Mouse (Mus musculus): Measurements from ENCODE around the gene Sept5.

Sept5 gene

DNA sequence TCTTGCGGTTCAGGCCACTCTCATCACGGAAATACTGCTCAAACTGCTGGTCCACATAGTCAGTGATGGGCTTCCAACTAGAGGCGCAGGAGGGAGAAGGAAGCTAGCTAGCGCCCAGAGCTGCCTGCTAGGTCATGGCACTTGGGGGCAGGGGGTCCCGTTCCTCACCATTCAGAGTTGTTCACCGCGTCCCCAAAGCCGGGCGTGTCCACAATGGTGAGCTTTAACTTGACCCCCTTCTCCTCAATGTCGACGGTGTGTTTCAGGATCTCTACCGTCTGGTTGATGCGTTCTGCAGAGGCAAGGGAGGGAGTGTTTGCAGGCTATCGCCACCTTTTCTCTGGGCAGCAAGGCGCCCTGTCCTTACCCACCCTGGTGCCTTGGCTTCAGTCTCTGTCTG lies 5.1 kb downstream of the Sept5 start:
- no peak for TF ChIP-seq GATA4 (IDR thresholded peaks at IDR 0.05; ENCODE audit: insufficient replicate concordance, low read length)

- TF ChIP-seq GATA4 (IDR thresholded peaks at IDR 0.05; ENCODE audit: insufficient replicate concordance, low read length), result no peak
Measured at GRCm38 (mm10) chr16:18623751-18624540, 5.8 kb downstream of the Sept5 start.

- TF ChIP-seq GATA4 (IDR thresholded peaks at IDR 0.05; ENCODE audit: insufficient replicate concordance, low read length), result no peak
Measured at GRCm38 (mm10) chr16:18622916-18623750, 6.6 kb downstream of the Sept5 start.

DNA sequence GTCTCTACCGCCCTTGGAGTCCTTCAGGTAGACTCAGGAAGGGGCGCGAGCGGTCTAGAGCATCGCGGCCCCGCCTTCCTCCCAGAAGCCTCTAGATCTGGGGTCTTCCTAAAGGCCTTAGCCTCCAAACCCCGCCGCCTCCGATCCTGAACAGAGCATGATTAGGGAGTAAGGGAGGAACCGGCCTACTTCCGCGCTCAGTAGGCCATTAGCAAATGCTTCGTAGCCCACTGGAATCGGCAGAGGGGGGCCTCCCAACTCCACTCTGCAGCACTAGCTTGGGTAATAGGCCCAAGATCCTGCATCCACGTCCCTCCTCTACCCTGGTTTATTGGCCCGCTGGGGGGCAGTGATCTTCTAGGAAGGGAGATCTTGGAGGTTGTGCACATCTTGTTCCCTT lies 7.7 kb downstream of the Sept5 start, which contains the start of gene Gp1bb:
Gene Gp1bb (minus strand): TSS at position 385 of the 400 bp plus-strand sequence.
- no peak for TF ChIP-seq GATA4 (IDR thresholded peaks at IDR 0.05; ENCODE audit: insufficient replicate concordance, low read length)

GRCm38 (mm10) chr16:18621362-18622001 lies 8.3 kb downstream of the Sept5 start:
- no peak for TF ChIP-seq GATA4 (IDR thresholded peaks at IDR 0.05; ENCODE audit: insufficient replicate concordance, low read length)

DNA sequence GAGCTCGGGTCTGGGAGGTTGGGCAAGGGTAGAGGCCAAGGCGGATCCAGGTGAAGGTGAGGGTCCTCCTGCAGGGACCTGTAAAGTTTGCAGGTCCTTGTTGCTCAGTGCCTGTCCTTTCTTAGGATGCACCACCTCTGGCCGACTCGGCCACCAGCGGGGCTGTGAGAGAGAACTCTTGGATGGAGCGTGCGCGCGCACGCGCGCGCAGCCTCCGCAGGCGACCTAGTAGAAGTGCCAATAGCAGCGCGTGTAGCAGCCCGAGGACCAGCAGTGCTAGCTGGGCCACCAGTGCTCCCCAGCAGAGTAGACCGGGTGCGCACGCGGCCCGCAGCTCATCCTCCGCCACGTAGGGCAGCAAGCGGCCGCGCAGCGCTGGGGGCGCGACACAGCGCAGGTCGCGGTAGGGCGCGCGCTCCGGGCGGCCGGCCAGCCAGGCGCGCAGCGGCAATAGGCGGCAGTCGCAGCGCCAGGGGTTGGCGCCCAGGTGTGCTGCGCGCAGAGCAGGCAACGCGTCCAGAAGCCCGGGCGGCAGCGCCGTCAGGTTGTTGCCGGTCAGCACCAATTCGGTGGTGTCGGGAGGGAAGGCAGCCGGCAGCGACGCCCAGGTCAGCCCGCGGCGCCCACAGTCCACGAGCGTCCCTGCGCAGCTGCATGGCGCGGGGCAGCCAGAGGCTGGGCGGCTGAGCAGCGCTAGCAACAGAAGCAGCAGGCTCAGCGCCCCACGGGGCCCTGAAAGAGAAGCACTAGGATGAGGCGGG lies 9.0 kb downstream of the Sept5 start:
- no peak for TF ChIP-seq GATA4 (IDR thresholded peaks at IDR 0.05; ENCODE audit: insufficient replicate concordance, low read length)

GRCm38 (mm10) chr16:18620201-18620600 lies 9.6 kb downstream of the Sept5 start:
- no peak for TF ChIP-seq GATA4 (IDR thresholded peaks at IDR 0.05; ENCODE audit: insufficient replicate concordance, low read length)

DNA sequence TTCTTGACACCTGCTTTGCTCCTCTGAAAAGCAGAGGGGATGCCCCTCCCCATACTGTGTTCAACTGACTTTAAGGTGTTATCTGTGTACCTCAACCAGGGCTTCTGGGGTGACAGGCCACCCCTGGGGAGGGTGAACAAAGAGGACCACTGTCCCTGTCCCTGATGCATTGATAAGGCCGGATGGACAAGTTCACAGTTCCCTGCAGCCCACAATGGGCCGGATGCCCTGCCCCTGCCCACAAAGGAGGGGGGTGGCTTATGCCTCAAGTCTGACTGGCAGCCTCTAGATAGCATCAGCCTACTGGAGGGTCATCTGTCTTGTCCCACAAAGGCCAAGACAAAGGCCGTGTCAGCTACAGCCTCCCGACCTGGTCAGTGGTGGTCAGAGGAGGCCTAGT lies 10.6 kb downstream of the Sept5 start:
- TF ChIP-seq GATA4 (IDR thresholded peaks at IDR 0.05; ENCODE audit: insufficient replicate concordance, low read length), result no peak

DNA sequence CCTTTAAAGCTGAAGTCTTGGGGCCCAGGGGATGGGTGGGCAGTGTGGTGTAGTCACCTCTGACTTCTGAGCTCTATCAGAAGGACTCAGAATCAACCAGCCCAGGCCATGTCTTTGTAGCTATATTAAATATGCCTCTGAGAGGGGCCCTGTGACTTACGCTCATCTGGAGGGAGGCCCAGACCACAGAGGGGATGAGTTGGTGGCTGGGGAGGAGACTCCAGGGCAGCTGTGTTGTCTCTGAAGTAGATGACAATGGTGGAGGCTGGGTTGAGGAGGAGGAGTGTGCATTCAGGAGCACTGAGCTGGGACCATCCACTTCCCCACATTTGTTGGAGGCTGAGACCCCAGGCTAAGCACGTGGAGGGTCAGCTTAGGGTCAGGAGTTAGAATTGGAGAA lies 11.5 kb downstream of the Sept5 start:
- no peak for TF ChIP-seq GATA4 (IDR thresholded peaks at IDR 0.05; ENCODE audit: insufficient replicate concordance, low read length)

DNA sequence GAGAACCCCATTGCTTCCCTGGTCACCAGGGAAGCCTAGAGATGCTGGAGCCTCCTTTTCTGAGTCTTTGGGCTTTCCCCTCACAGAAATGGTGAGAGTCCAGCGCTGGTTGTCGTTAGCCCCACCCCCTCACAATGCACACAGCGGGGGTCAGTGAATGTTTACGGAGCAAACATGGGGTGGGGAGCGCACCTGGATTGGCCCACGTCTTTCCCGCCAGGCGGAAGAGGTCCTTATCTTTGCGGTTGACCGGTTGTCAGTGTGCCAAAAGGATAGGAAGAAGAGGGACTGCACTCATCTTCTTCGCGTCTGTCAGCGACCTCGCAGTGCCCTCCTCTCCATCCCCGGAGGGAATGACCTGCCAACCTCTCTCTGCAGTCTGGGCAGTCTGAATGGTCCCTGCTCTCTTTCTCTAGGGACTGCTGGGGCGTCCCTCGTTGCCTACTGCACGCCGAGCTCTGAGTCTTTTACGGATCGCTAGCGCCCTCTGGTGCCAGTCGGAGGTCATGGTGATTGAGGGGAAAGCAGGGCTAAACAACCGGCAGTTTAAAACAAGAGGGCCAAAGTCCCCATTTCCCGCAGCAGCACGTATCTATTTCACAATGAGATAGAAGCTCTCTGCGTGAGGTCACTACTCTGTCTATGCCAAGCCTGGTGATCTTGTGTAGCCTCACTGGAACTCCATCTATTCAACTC lies 12.2 kb downstream of the Sept5 start:
- TF ChIP-seq GATA4 (IDR thresholded peaks at IDR 0.05; ENCODE audit: insufficient replicate concordance, low read length), result no peak

- no peak for TF ChIP-seq GATA4 (IDR thresholded peaks at IDR 0.05; ENCODE audit: insufficient replicate concordance, low read length)
Measured at GRCm38 (mm10) chr16:18613301-18613700, 16.5 kb downstream of the Sept5 start.

DNA sequence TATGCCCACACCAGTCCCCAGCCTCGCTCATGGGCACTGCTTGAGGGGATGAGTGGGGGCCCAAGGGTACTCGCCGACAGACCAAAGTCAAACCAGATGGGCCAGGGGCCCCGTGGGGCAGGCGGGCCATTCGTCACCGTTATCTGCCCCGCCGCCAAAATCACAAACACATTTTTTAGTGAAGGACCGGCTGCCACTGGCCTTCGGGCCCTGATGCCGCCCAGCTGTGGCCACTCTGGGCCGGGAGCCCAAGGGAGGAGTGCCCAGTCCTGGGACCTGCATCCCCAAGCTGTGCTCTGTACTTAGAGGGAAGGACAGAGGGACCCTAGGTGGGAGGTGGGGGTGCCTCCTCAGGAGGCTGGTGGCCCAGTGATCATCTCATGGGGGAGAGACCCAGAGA lies 18.0 kb downstream of the Sept5 start:
- TF ChIP-seq GATA4 (IDR thresholded peaks at IDR 0.05; ENCODE audit: insufficient replicate concordance, low read length), result no peak

- no peak for TF ChIP-seq GATA4 (IDR thresholded peaks at IDR 0.05; ENCODE audit: insufficient replicate concordance, low read length)
Measured at GRCm38 (mm10) chr16:18609099-18609498, 20.7 kb downstream of the Sept5 start.

- TF ChIP-seq GATA4 (IDR thresholded peaks at IDR 0.05; ENCODE audit: insufficient replicate concordance, low read length), result no peak
Measured at GRCm38 (mm10) chr16:18608226-18608625, 21.5 kb downstream of the Sept5 start.
